Mouse (Mus musculus) adrenal gland, postnatal 14 days (tissue): ENCODE results near the gene Mrpl27. TPM values are rescaled to one million over a fixed set of nuclear protein-coding genes. Genes with fewer than 3 reads are reported as not detected.
"Not testable (repeated sequence)": the region's sequence is repeated elsewhere in the genome, so short reads cannot be mapped to it uniquely, and the experiment has no call there.

Experiments
- DNase-seq: peaks from one replicate; pipeline ENCODE4 v3.0.0; 2021; ENCODE audit warnings: mixed read lengths
- total RNA-seq: library from RNA; stranded (reverse); gene quantifications from 2 replicates; pipeline ENCODE4 v1.2.3, GENCODE M21; 2021

Mrpl27 gene
- total RNA-seq, 1 experiment from 2014 or later: 83.5 TPM

DNA sequence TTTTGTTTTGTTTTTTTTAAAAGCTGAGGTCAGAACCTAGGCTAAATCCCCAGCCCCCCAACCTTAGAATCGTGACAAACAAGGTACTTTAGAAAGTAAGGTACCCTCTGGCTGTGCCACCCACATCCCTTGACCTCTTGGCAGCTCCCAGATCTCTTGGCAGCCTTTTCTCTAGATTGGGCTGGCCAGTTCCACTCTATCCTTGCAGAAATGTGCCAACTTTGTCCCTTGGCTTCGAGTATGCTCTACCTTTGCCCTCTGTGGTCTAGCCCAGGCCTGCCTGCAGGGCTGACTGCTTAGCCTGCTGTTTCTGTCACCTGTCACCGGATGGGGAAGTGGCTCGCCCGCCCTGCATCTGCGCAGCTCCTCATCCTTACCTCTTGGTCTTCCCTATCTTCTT lies 11.7 kb downstream of the Mrpl27 start:
- DNase-seq: peak; percentile 45

DNA sequence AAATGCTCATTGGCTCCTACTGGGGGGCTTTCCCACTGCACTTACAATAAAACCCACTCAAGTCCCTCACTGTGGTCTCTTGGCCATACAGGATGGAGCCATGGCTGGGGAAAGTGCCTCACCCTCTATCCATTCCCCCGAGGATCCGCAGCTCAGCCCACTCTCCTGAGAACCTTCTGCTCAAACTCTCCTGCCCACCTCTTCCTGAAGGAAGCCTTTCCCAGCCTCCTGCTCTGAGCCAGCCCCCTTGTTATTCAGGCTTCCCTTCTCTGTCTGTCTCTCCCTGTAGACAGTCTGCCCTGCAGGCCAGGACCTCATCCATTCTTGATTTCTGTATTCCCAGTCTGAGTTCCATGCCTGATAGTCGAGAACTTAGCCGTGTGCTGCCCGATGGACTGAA lies 21.4 kb downstream of the Mrpl27 start:
- DNase-seq: no peak

DNA sequence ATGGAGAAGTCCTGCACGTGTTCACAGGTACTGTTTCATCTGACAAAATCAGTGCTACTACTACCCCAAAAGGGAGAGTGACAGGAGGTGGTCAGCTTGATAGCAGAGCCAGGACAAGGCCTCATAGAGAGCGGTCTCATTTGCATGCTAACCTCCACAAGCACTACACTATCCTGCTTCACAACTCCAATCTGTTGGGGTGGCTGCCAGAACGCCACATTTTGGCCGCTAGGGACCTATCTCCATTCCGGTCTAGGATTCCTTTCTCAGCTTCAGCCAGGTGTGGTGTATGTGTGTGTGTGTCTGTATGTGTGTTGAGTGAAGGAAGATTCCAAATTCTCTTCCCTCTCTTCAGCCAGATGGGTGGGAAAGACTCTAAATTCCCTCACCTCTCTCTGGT lies 21.9 kb downstream of the Mrpl27 start:
- DNase-seq: no peak

DNA sequence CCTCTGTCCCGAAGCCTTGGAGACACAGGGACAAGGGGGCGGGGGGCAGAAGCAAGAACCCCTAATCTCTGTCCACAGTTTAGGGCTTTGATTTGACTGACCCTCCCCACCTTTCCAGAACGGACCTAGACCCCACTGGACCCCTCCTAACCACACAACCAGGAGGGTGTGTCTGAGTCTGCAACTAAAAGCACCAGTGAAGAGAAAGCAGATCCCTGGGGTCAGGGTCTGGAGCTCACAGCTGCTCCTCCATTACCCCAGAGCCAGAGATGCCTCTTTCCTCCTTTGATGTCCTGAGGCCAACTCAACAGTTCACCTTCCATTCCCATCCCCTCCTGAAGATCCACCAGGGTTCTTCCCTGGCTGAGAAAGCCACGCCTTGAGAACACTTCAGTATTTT lies 22.7 kb downstream of the Mrpl27 start:
- DNase-seq: no peak

DNA sequence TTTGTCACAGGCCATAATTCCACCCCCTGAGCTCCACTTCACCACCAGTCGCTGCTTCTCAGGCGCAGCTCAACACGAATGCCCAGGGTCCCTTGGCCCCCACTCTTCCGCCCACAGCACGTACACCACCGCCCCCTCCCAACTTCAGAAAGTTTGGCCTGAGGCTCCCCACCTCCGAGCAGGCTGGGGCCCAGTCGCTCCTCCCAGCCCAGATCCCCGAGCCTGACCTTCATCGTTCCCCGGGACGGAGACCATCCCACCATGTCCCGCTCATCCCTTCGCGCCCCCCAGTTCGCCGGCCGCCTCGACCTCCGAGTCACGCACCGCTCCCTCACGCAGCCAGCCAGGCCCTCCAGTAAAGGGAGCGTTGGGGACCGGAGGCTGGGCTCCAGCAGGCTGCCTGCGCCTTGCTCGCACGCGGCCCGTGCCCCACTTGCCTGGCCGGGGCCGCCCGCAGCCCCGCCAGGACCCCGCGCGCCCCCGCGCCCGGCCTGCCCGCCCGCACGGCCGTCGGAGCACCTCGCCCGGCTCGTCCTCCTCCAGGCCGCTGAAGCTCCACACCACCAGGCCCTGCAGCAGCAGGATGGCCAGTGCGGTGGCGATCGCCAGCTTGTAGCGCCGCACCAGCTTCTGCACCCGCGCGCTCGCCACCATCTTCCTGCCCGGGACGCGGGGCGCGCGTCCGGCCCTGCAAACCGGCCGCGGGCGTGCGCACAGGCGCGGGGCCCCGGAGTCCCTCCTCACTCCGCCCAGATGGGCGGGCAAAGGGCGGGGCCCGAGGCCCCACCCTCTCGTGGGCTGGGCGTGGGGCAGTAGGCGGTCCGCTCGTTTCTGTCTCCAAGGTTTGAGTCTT lies 23.4 kb downstream of the Mrpl27 start, which contains the start of gene Xylt2:
Xylt2 (minus strand) TSS at position 762 of the 853 bp plus-strand sequence.
- peak; percentile 96 for DNase-seq

DNA sequence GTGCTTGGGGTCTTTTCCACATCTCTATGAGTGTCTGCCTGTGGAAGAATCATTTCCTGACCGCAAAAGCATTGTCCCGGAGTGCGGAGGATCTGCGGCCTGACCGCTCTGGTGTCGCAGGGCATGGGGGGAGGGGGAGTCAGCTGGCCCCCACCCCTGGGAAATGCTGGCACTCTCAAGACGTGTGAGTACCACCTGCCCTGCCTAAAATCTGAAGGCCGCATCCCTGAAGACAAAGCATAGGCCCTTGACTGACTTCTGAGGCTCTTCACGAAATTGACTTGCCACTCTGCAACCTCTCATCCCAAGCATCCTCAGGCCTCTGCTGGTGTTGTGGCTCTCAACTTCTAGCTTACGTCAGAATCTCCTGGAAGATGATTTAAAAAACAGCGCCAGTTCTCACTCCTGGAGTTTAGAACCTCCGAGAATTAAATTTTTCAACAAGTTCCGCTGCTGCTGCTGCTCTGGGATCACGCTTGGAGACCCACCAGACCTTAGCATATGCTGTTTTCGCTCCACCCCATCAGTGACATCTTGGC lies 24.1 kb downstream of the Mrpl27 start:
- DNase-seq: no peak

DNA sequence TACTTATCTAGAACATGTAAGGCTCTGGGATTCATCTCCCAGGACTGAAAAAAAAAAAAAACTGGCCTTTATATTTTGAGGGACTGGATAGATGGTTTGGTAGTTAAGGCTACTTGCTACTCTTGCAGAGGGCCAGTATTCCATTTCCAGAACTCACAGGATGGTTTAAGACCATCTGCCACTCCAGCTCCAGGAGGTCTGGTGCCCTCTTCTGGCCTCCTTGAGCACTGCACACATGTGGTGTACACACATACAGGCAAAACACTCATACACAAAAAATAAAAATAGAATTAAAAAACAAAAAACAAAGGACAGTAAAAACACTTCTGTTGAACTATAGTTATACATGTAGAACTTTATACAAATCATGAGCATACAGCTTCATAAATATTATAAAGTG lies 27.1 kb downstream of the Mrpl27 start:
- no peak for DNase-seq

DNA sequence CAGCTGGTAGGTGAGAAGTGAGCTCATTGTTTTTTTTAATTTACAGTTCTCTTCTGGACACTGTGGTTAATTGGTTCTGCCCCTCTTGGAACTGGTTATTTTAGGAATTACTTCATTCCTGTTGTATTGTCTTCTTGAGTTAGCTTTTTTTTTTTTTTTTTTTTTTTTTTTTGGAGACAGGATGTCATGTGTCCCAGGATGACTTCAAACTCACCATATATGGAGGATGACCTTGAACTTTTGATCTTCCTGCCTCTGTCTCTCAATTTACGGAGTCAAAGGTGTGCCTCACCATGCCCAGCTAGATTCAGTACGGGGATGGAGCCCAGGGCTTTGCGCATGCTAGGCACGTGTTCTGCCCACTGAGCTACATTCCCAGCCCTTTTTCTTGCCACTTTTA lies 28.1 kb downstream of the Mrpl27 start:
- DNase-seq: no peak

DNA sequence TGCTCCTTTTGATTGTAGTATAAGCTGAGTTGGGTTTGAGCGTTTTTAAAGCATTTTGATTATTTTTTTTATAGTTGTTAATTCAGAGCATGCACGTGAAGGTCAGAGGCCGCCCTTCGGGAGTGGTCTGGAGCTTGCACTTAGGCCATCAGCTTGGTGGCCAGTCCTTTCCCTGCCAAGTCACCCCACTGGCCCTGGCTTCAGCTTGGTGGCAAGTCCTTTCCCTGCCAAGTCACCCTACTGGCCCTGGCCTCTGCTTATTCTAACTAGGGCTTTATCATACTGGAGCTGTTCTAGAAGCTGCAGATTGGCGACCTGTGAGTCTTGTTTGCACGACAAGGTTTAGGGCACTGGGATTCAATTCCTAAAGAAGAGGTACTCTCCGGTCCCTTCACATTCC lies 28.9 kb downstream of the Mrpl27 start:
- DNase-seq: no peak

DNA sequence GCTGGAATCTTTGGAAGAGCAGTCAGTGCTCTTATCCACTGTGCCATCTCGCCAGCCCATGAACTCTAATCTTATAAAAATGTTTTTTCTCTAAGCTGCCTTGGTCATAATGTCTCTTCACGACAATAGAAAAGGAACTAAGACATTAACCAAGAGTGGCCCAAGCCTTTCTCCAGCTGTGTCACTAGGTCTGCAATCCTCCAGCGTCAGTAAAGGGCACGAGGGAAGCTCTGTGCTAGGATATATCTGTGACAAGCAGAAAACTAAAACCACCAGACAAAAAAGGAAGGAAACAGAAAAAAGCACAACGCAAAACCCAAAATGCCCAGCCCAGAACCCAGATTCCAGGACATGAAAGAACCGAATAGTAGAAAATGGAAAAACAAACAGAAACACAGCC lies 33.6 kb downstream of the Mrpl27 start:
- no peak for DNase-seq

DNA sequence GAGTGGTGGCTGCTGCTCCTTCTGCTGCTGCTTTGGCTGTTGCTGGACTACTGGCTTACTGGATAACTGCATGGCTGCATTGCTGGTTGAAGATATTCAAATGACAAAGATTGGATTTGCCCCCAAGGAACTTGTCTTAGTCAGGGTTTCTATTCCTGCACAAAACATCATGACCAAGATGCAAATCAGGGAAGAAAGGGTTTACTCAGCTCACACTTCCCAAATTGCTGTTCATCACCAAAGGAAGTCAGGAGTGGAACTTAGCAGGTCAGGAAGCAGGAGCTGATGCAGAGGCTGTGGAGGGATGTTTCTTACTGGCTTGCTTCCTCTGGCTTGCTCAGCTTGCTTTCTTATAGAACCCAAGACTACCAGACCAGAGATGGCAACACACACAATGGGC lies 38.9 kb downstream of the Mrpl27 start:
- DNase-seq: not testable (repeated sequence)

DNA sequence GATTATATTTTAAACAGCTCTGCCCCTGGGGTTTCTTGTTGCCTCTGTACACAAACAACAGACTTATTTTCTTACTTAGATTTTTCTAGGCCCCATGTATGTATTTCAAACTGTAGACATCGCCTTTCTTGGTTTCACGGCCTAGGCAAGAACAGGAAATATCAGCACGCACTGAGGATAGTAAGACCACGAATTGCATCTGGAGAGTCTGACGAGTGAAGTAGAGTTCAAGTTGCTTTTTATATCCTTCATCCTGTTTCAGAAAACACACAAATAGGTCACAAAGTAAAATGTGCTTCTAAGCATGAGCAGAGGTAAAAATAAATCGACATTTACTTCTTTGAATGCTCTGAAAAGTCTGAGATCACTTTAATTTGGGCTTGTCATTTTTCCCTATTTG lies 41.9 kb downstream of the Mrpl27 start:
- DNase-seq: no peak

DNA sequence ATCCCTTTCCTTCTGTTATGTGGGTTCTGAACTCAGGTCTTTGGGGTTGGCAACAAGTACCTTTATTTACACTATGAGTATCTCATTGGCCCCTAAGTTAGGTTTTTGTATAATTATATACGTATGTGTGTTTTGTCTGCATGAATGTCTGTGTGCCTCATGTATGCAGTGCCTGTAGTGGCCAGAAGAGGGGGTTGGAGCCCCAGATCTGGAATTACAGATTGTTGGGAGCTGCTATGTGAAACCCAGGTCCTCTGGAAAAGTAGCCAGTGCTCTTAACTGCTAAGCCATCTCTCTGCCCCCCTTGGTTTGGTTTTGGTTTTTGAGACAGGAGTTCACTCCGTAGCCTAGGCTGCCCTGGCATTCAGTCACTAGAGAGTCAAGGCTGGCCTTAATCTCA lies 43.6 kb downstream of the Mrpl27 start:
- no peak for DNase-seq

DNA sequence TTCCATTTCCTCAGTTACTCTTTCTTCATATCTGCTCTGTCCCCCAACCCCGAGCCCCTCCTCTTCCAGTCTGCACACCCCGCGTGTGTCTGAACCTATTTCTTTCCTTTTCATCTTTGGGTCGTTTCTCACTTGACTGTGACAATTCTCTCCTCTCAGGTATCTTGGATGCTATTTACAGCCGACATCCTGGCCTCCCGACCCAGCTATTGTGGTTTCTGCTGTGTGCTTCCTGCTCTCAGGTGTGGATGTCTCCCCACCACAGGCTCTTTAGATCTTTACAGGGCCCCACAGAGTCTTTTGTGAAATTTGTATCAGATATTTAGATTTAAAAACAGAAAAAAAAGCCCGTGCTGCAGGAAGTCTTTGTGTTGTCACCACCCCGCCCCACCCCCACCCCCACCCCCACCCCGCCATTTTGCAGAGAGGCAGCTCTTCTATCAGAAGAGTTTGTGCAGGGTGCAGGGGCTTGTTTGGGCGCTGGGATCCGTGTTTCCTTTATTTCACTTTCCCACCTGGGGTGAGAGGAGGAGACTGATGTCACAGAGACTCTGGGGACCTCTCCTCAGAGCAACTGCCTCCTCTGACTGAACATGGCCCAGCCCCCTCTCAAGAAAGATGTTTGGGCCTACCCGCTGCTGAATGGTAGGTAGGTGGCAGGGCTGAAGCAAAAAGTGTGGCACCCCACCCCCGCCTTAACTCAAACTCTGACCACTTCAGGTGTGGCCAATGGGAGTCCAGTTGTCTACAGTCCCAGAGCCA lies 44.3 kb downstream of the Mrpl27 start:
- no peak for DNase-seq

DNA sequence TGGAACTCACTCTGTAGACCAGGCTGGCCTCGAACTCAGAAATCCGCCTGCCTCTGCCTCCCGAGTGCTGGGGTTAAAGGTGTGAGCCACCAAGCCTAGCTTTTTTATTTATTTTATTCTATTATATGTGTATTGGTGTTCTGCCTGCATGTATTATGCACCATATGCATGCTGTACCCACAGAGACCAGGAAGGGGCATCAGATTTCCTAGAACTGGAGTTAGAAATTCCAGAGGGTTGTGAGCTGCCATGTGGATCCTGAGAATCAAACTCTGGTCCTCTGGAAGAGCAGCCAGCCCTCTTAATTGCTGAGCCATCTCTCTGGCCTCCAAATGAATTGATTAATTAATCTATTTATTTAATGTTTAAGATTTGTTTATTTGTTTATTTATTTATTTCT lies 45.8 kb downstream of the Mrpl27 start:
- no peak for DNase-seq

DNA sequence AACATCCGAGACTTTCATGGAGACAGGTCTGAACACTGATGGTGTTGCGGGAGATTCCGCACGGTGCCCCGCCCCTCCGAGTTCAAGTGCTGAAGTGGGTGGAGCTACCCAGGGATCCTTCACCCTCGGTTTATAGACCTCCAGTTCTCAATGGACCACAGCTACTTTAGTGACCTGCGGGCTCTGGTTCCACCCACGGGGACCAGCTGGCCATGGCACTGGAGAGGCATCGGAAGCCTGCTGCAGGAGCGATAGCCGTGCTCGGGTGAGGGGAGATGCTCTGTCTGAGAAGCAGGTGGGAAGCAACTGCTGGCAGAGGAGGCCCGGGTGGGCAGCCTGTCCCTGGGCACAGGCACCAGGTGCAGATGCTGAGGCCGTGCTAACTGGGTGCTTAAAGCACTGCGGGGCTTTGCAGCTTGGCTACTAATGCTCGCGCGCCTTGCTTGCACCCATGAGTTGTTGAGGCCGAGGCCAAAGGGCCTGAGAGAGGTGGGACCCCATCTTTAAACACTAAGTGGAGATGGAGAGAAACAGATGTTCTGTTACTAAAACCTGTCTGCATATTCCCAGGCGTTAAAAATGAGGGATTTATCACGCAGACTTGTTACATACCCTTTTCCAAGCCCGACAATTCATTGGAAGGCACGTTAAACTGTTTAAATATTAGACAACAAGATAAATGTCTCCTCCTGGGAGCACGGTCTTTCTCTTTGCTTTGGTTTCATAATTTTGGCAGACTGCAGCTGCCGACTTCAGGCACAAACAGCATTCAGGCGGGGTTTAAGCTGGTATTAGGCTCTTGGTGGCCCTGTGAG lies 48.0 kb downstream of the Mrpl27 start:
- no peak for DNase-seq

DNA sequence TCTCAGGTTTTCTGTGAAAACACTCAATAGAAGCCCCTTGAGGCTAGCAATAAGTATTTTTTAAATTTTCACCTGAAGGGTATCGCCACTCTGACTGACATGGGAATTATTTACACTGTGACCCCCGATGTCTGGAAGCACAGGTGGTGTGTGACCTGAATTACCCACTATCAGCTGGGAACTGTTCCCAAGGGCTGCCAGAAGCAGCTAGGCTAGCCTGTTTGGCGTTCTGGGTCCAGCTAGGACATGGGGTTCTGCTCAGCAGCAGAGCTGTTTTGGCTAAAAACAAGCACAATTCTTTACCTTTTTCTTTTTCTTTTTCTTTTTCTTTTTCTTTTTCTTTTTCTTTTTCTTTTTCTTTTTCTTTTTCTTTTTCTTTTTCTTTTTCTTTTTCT lies 48.6 kb downstream of the Mrpl27 start:
- DNase-seq: no peak

DNA sequence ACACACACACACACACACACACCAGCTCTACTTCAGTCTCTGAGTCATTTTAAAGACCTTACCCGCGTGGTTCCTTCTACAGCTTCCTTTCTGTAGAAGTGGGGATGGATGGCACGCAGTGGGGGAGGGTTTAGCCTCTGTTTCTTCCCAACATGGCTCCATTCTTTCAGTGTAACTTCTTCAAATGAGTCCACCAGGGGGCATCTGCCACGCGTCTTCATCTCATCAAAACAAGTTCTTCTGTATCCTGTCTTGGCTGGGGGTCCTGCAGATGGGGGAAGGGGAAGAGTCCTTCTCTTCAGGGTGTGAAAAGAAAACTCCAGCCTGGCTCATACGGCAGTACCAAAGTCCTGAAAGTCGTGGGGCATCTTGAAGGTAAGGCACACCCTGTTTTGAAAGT lies 50.5 kb downstream of the Mrpl27 start:
- DNase-seq: no peak

DNA sequence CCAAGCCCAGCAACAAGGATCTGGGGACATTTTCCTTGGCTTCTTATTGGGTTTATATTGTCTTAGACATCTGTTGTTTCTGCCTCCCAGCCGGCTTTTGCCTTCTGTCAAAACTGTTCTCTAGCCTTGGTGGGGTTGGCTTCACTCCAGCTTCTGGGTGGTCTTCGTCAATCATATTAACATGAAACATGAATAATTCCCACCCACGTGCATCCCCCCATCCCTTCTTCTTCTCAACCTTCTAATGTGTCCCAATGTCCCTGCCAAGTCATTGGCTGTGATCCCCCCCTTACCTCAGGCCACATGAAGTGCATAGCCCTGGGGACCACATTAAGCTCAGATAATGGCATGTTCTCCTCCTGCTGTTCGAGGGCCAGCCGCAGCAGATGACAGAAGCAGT lies 50.9 kb downstream of the Mrpl27 start, which contains the start of gene Gm11541:
Gm11541 (minus strand) TSS at position 28 of the 400 bp plus-strand sequence.
- no peak for DNase-seq
